Mouse (Mus musculus) heart, postnatal 0 days (tissue): Measurements from ENCODE around the gene Pcca.

ENCODE experiments used
- CTCF ChIP-seq: IDR thresholded peaks from 2 replicates; pipeline ENCODE4 v1.5.1; 2016; ENCODE audit warnings: antibody characterized with exemption, control low read depth, low read depth
- EP300 ChIP-seq: IDR thresholded peaks from 2 replicates; pipeline ENCODE4 v1.6.1; 2016; ENCODE audit warnings: antibody characterized with exemption, low read depth

DNA sequence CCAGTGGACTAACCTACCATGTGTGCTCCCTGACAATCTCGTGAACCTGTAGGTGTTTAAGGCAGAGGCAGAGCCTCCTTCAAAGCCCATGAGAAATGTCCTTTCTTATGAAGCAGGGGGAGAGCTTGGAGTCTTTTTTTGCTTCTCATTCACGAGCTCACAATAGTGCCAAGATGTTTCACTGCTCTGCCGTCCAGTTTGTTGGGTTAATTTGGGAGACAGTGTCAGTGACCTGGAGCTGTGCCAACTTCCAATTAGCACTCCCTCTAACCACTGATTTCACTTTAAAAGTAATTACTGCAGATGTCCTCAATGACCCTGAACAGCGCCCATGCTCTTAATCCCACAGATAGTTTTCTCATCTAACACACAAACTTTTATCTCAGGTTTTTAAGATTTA, 328.5 kb downstream of the Pcca start:
- TF ChIP-seq CTCF (no peak), EP300 (no peak)
